Mouse (Mus musculus) kidney, embryonic 14.5 days (tissue): ENCODE measurements around the gene Slc43a2. TPM values are rescaled to one million over a fixed set of nuclear protein-coding genes. Genes with fewer than 3 reads are reported as not detected.
A peak's percentile ranks its signal among the peaks of the same experiment; 100 is the strongest.

Source experiments
- ATAC-seq: fragments of 200-750 bp; cut with Nextera tagmentation; 2 replicates; pipeline ENCODE4 v1.8.0; 2017; ENCODE audit warnings: moderate number of reproducible peaks, mild to moderate bottlenecking, moderate TSS enrichment, moderate library complexity; ENCODE audit not compliant: low FRiP score, low TSS enrichment
- H3K27ac ChIP-seq: fragments of 300-500 bp; sonication (generic); 2 replicates; pipeline ENCODE4 v1.5.1; 2014; ENCODE audit warnings: low read depth, mild to moderate bottlenecking, low read length, moderate library complexity, mixed read lengths
- H3K27me3 ChIP-seq: fragments of 300-500 bp; sonication (generic); 2 replicates; pipeline ENCODE4 v1.6.1; 2014; ENCODE audit warnings: mild to moderate bottlenecking, low read length; ENCODE audit not compliant: control insufficient read depth, insufficient read depth
- H3K36me3 ChIP-seq: fragments of 300-500 bp; sonication (generic); 2 replicates; pipeline ENCODE4 v1.6.1; 2014; ENCODE audit warnings: low read length, mixed read lengths; ENCODE audit not compliant: control insufficient read depth, insufficient read depth
- H3K4me1 ChIP-seq: fragments of 300-500 bp; sonication (generic); 2 replicates; pipeline ENCODE4 v1.6.1; 2014; ENCODE audit warnings: low read length, mixed read lengths; ENCODE audit not compliant: control insufficient read depth, insufficient read depth
- H3K4me2 ChIP-seq: fragments of 300-500 bp; sonication (generic); replicated peaks from 2 replicates; pipeline ENCODE4 v1.6.1; 2014; ENCODE audit warnings: low read depth, mild to moderate bottlenecking, low read length
- H3K4me3 ChIP-seq: fragments of 300-500 bp; sonication (generic); 2 replicates; pipeline ENCODE4 v1.5.1; 2014; ENCODE audit warnings: mild to moderate bottlenecking, low read length
- H3K9ac ChIP-seq: fragments of 300-500 bp; sonication (generic); 2 replicates; pipeline ENCODE4 v1.6.1; 2014; ENCODE audit warnings: low read depth, mild to moderate bottlenecking, low read length, moderate library complexity
- H3K9me3 ChIP-seq: fragments of 300-500 bp; sonication (generic); 2 replicates; pipeline ENCODE4 v1.6.1; 2016; ENCODE audit warnings: low read length; ENCODE audit not compliant: control insufficient read depth
- WGBS: fragments of 180-500 bp; shearing (Covaris S2); extraction: QIAGEN DNeasy Blood & Tissue Kit; methylation state at CpG from one replicate; pipeline ENCODE4 v1.1.7; 2014; 5-methylcytosine and 5-hydroxymethylcytosine counted together
- polyA plus RNA-seq: library from polyadenylated mRNA; unstranded; fragments of >200 nt; fragmentation: Nextera tagmentation; extraction: Ambion mirVana; gene quantifications from 2 replicates; pipeline ENCODE4 v1.2.1, GENCODE M21; 2014

The Slc43a2 gene
- polyA plus RNA-seq, 1 experiment from 2014 or later, result 6.0 TPM

DNA sequence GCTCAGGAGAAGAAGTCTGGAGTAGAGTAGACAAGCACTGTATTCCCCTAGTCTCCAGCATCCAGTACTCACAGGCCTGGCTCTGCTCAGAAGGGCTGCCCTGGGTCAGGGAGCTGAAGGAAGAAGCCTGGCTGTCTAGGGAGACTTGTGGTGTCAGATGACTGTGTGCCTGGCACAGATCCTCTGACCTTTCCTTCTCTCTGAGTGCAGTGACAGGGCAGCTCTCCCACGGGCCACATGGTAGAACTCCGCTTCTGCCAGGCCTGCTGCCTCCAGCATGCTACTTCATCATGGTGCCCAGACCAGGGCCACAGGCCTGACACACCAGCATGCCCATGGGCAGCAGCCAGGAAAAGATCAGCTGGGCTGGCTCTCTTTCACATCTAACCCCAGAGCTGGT, 34.4 kb downstream of the Slc43a2 start:
- Histone ChIP-seq H3K9me3 (no peaks in the 10 kb centered on the region), H3K4me3 (no peak overlapping the region), H3K27me3 (no peaks in the 10 kb centered on the region), H3K27ac (no peak overlapping the region), H3K9ac (no peak overlapping the region), H3K4me2 (no peak overlapping the region), H3K36me3 (no peaks in the 10 kb centered on the region; the same call in 1 of the 2 replicates), H3K4me1 (peaks cover 10% of the 10 kb centered on the region; the same call in 1 of the 2 replicates)
- WGBS, result 42% methylated on average over 2 of the region's 2 CpGs
- peak; percentile 51 for ATAC-seq

DNA sequence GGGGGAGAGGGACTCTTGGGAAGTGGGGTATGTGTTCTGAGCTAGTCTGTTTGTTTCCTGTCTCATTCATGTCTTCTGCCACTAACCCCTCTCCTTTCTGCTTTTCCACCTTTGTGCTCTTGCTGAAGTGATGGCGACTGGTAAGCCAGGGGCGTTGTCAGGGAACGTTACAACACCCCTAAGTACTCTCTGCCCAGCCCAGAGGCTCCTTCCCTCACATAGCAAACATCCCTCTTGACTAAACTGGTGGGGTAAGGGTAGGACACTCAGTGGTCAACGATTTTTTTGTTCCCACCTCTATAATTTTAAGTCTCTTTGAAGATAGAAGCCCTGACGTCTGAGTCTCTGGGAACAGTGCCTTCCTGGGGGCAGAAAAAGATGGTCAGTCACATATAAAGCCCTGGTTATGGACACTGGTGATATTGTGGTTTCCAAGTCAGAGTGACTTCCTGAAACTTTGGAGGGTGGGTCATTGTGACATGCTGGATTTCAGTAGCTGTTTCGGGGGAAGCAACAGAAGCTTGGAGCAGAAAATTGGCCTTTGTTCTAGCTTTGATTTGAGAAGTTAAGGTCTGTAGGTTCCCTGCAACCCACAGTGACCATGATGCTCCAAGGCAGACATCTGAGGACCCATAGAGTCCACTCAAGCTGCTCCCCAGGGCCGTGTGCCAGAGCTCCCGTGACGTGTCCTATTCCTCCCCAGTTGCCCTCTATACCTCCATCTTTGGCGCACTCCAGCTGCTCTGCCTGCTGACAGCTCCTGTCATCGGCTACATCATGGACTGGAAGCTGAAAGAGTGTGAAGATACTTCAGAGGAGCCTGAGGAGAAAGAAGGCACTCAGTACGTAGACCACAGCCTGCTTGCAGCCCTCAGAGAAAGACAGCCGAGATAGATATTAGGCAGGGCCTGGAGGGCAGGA, 35.0 kb downstream of the Slc43a2 start:
- H3K9ac ChIP-seq, result no peak overlapping the region
- H3K36me3 ChIP-seq, result no peaks in the 10 kb centered on the region; the same call in 1 of the 2 replicates
- no peak overlapping the region for H3K27ac ChIP-seq
- H3K27me3 ChIP-seq, result no peaks in the 10 kb centered on the region
- H3K4me2 ChIP-seq, result no peak overlapping the region
- no peak for ATAC-seq
- H3K4me1 ChIP-seq, result peaks cover 10% of the 10 kb centered on the region; the same call in 1 of the 2 replicates
- WGBS, result 73% methylated on average over 13 of the region's 13 CpGs
- H3K9me3 ChIP-seq, result no peaks in the 10 kb centered on the region
- no peak overlapping the region for H3K4me3 ChIP-seq

DNA sequence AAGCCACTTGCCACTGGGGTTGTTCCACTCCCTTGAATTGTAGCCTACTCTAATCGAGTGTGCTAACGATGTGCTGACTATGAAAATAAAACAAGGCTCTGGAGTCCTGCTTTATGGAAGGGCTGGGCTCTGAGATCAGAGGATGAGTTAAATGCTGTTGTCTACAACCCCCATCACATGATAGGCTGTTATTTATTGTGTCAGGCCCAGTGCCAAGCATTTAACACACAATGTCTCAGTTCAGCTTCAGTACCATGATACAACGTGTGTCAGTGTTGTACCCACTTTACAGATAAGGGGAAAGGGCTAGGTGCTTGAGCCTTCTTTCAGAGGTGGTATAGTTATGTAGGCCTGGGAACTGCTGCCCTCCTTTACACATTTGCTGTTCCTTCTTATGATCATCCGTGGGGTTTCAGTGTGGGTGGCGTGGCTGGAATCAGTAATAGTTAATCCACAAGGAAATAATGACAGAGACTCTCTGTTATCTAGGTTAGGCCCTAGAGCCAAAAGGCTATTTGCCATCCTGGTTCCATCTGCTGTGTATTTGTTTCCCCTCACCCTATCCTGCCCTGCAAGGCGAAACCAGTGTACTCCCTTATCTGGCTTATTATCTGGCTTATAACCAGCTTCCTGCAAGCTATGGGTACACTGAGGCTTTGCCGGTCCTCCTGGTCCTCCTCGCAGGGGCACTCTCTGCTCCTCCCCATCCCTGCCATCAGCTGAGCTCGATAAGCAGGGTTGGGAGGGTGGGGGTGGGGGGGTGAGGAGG, 36.0 kb downstream of the Slc43a2 start:
- Histone ChIP-seq H3K9ac (no peak overlapping the region), H3K4me3 (no peak overlapping the region), H3K27ac (no peak overlapping the region), H3K9me3 (no peaks in the 10 kb centered on the region), H3K4me2 (no peak overlapping the region), H3K36me3 (no peaks in the 10 kb centered on the region), H3K4me1 (peaks cover 18% of the 10 kb centered on the region), H3K27me3 (no peaks in the 10 kb centered on the region)
- WGBS, result 39% methylated on average over 9 of the region's 9 CpGs
- ATAC-seq, result 0 out of 2 replicates have a peak, but pooled peaks have one; percentile 21

DNA sequence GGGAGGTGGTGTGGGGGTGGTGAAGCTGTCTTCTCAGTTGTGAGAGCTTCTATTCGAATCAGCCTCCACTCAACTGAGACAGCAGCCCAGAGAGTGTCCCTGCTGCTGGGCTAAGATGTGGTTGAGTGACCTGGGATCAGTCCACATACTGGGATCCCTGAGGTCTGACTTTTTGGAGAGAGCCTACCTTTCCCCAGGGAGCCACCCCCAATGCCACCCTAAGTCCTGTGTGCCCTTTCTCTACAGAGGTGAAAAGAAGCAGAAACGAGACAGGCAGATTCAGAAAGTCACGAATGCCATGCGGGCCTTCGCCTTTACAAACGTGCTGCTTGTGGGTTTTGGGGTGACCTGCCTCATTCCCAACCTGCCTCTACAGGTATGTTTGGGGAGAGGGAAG, 36.6 kb downstream of the Slc43a2 start:
- ATAC-seq, result 0 out of 2 replicates have a peak, but pooled peaks have one; percentile 13

DNA sequence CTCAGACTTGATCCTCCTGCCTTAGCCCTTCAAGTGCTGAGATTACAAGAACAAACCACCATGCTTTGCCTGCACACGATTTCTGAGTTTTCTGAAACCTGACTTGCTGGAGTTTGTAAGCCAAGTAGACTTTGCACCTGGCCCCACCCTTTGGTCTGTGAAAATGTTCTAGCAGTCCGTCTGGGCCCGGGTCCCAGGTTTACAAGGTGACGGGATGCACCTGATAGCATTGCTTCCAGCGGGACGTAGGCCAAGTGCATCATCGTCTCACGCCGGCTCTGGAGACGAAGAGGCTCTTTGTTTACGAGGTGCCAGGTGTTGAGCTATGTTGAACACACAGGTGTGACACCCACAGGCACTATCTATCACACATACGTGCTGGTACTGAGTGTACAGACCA, 37.5 kb downstream of the Slc43a2 start:
- Histone ChIP-seq H3K36me3 (no peaks in the 10 kb centered on the region), H3K9me3 (no peaks in the 10 kb centered on the region), H3K9ac (no peak overlapping the region), H3K4me2 (no peak overlapping the region), H3K27ac (no peak overlapping the region), H3K4me1 (peaks cover 26% of the 10 kb centered on the region), H3K27me3 (no peaks in the 10 kb centered on the region), H3K4me3 (no peak overlapping the region)
- WGBS, result 90% methylated on average over 12 of the region's 12 CpGs
- ATAC-seq, result no peak

More for the DNA sequence above, 36.6 kb downstream of the Slc43a2 start:
- Histone ChIP-seq H3K4me3 (no peak overlapping the region), H3K27me3 (no peaks in the 10 kb centered on the region), H3K27ac (no peak overlapping the region), H3K9me3 (no peaks in the 10 kb centered on the region), H3K4me2 (no peak overlapping the region), H3K36me3 (no peaks in the 10 kb centered on the region), H3K9ac (no peak overlapping the region), H3K4me1 (peaks cover 24% of the 10 kb centered on the region)
- 81% methylated on average over 6 of the region's 6 CpGs for WGBS

DNA sequence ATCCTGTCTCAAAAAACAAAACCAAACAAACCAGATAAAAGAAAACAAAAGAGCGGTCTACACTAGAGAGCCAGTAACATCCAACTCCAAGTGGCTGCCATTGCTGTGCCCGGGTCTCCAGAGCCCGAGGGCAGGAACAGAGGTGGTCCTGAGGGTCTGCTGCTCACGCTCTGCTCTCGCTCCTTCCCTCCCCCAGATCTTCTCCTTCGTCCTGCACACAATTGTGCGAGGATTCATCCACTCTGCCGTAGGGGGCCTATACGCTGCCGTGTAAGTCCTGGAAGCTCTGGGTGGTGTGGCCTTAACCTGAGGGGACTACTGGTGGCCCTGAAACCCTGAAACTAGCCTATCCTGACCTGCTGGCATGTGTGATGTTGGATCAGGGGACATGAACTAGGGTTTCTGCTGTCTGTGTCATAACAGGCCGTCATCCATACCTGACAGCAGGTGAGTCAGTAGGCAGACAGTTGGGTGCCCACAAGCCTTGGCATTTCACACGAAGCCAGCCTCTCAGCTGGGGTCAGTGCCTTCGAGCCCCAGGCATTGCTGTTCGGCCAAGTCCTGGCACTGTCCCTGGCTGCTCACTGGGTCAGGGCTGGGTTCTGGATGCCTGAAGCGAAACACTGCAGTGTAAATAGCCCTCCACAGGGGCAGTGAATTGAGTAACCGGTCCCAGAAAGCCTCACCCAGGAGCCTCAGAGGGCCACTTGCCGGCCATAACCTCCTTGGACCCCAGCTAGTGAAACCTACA, 39.1 kb downstream of the Slc43a2 start:
- Histone ChIP-seq H3K27me3 (no peaks in the 10 kb centered on the region), H3K4me1 (peaks cover 26% of the 10 kb centered on the region), H3K9me3 (no peaks in the 10 kb centered on the region), H3K9ac (no peak overlapping the region), H3K36me3 (no peaks in the 10 kb centered on the region), H3K4me2 (no peak overlapping the region), H3K27ac (no peak overlapping the region), H3K4me3 (no peak overlapping the region)
- WGBS, result 88% methylated on average over 17 of the region's 17 CpGs
- no peak for ATAC-seq

DNA sequence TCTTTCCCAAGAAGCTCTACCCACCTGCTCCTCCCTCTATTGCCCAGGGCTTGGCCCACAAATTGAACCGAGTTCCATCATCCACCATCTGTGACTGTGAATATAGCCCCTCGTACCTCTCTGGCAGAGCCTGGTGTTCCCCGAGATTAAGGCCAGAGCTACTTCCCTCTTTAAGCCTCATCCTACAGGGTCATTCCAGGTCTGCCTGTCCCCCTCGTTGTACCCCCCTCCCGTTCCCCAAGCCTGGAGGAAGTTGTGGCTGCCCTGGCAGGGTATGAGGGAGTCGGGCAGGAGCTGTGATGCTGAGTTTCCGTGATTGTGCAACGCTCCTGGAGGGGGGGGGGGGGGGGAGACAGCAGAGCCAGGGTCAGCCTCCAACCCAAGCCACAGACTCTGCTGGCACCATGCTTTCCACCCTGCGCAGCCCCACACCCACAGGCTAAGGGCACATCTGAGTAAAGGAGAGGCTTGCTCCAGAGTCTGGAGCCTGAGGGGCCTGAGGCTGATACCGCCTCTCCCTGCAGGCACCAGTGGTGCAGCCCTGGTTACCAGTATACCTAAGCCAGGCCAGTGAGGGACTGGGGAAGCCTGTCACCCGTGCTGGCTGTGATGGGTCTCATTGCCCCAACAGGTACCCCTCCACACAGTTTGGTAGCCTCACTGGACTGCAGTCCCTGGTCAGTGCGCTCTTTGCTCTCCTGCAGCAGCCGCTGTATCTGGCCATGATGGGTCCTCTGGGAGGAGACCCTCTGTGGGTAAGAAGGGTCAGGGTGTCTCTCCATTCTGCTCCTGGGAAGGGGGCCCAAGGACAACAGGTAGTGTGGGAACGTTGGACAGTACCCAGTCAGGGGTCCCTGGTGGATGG, 39.9 kb downstream of the Slc43a2 start:
- Histone ChIP-seq H3K9ac (0 out of 2 replicates have a peak overlapping the region, but pooled peaks have one; percentile 42), H3K36me3 (no peaks in the 10 kb centered on the region), H3K4me3 (no peak overlapping the region), H3K27ac (no peak overlapping the region), H3K9me3 (no peaks in the 10 kb centered on the region), H3K4me1 (peaks cover 22% of the 10 kb centered on the region), H3K4me2 (no peak overlapping the region), H3K27me3 (no peaks in the 10 kb centered on the region)
- no peak for ATAC-seq
- WGBS, result 71% methylated on average over 14 of the region's 14 CpGs

DNA sequence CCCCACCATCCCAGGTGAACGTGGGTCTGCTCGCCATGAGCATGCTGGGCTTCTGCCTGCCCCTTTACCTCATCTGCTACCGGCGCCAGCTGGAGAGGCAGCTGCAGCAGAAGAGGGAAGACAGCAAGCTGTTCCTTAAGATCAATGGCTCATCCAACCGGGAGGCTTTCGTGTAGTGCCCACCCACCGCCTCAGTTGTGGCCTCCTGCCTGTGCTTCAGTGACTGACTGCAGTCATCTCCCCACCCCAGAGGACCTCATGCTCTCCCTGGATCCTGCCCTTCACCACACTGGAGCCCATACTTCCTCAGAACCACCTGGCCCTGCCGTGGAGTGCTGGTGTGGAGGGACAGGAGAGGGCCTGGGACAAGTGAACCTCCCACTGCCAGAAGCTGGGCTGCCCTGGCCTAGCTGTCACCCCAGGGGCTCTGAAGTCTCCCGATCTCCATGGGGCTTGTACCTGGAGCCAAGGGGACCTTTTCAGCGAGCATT, 40.9 kb downstream of the Slc43a2 start:
- WGBS, result 17% methylated on average over 10 of the region's 10 CpGs
- Histone ChIP-seq H3K36me3 (no peaks in the 10 kb centered on the region), H3K27ac (peak overlapping the region; percentile 62; the same call in 1 of the 2 replicates), H3K4me1 (peaks cover 15% of the 10 kb centered on the region), H3K9me3 (no peaks in the 10 kb centered on the region), H3K9ac (peak overlapping the region; percentile 42), H3K4me3 (no peak overlapping the region), H3K27me3 (no peaks in the 10 kb centered on the region), H3K4me2 (peak overlapping the region; percentile 19)
- no peak; the same call in 1 of the 2 replicates for ATAC-seq
